Mouse (Mus musculus) yolk sac, embryonic 10.5 days (tissue): ENCODE data around the gene Cnot11.

Source experiments
- DNase-seq: peaks from one replicate; pipeline ENCODE4 v3.0.0-alpha.2; 2017; ENCODE audit warnings: low spot score

The Cnot11 gene

DNA sequence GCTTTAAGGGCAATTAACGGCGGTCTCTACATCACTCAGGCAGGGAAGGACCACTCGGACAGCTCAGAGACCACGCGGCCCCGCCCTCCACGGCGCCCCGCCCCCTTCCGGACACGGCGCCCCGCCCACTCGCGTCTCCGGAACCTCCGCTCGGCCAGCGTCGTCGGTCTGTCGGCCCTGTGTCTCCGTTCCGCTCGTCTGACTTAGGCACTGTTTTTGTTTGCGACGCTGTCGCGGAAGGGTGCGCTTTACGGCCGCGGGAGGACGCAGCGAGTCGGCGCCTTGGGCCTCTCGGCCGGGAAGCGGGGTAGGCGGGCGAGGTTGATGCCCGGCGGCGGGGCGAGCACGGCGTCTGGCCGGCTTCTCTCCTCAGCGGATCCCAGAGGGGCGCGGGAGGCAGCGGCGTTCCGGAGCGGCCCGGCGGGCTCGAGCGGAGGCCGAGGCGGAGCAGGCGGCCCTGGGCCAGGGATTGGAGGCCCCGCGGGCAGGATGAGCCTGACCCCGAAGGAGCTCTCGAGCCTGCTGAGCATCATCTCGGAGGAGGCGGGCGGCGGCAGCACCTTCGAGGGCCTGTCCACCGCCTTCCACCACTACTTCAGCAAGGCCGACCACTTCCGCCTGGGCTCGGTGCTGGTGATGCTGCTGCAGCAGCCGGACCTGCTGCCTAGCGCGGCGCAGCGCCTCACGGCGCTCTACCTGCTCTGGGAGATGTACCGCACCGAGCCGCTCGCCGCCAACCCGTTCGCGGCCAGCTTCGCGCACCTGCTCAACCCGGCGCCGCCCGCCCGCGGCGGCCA is 921 bp downstream of the Cnot11 start:
- DNase-seq: peak; percentile 98

DNA sequence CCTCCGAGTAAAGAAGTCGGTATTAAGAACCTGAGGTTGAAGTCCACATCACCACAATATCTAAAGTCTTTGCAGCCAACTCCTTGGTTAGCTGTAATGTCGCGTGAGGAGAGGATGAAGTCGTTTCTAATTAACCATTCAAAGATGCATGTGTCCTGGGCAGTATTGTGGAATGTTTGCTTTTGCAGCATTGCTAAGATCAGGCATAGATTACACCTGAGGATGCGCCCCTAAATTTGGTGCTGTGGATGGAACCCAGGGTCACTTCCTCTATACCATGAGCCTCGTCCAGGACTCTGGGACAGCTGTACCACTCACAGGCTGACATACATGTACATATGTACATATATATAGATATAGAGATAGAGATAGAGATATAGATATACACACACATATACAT is 1.9 kb downstream of the Cnot11 start:
- DNase-seq: no peak

DNA sequence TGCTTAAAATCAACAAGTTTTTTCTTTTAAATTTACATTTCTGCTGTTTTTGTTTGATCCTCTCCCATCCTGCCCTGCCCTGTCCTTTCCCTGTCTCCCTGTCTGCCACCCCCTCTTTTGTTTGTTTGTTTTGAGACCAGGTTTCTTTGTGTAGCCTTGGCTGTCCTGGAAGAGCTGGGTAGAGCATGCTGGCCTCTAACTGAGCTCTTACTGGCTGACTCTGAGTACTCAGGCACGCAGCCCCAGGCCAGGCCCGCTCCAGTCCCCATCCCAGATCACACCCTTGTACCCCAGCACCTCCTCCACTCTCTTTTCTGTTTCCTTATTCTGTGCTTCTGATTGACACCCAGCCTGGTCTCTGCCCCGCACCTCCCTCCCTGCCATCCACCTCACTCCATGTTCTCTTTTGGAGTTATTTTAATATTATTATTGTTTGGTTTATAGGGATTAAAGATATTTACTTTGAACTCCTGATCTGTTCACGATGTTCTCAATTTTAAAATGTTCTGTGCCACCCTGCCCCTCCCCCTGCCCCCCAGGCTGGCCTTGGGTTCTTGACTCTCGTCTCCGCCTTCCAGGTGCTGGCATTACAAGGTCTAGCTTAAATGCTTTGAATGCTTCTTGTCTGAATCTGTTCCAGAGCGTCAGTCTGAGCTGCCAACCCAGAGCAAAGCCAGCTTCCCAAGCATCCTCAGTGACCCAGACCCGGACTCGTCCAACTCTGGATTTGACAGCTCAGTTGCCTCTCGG is 3.0 kb downstream of the Cnot11 start:
- DNase-seq: no peak

DNA sequence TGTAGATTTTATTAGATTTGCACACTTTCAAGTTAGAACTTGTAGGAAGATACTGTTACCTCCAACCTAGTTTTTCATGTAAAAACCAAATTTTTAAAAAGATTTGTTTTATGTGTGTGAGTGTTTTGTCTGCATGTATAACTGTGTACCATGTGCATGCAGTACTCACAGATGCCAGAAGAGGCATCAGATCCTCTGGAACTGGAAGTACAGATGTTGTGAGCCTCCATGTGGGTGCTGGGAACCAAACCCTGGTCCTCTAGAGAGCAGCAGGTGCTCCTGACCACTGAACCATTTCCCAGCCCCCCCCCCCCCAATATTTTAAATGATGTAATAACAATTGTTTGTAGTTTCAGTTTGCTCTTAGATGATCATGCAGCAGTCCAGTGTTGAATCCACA is 5.8 kb downstream of the Cnot11 start:
- no peak for DNase-seq

DNA sequence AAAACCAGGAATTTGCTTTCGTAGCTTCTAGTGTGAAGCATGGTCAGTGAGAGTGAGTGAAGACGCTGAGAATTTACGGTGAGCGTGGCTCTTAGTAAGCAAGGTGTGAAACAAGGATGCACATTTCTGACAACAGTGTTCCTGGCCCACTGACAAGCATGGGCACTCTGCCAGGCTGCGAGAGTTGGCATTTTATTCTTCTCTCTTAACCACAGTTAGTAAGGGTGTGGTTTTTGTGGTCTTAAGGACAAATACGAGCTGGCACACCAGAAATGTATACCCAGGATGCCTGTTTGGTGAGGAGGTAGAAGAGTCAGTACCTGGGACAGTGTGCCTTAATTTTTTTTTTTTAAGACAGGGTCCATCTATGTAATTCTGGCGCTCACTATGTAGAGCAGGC is 10.8 kb downstream of the Cnot11 start:
- DNase-seq: no peak

DNA sequence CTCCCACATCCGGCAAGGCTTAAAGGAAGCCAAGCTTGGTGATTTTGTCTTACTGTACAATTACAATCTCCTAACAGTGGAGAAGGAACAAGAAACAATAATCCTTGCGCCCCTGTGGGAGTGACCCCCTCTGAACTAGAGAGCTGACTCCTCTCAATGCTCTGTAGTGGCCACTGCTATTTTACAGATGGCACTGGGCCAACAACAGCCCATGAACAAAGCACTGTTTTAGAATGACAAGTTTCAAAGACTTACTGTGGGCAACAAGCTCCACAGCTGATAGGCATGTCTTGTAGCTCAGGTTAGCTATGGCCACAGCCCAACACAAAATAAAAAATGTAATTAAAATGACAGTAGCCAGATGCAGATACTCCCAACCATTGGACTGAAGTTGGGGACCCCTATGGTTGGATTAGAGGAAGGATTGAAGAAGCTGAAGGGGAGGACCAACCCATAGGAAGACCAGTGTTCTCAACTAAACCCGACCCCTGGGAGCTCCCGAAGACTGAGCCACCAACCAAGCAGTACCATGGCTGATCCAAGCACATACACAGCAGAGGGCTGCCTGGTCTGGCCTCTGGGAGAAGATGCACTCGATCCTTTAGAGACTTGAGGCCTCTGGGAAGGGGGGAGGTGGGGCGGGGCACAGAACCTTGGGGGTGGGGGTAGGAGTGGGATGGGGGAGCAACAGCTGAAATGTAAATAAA is 11.5 kb downstream of the Cnot11 start:
- no peak for DNase-seq

DNA sequence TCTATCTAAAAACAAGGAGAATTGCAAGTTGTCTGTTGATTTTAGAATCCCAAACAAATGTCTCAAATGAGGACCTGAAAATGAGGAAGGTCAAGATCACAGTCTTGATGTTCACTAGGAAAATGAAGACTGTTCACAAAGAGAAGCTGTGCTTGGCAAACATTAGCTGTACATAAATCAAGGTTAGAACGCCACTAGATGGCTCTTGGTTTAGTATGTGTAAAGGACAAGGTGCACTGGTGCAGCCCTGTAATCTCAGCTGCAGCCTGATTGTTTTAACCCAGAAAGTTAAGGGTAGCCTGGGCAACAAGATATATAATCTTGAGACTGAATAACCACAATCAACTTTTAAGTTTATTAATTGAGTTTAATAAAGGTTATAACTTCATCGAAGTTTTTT is 12.4 kb downstream of the Cnot11 start:
- DNase-seq: no peak

DNA sequence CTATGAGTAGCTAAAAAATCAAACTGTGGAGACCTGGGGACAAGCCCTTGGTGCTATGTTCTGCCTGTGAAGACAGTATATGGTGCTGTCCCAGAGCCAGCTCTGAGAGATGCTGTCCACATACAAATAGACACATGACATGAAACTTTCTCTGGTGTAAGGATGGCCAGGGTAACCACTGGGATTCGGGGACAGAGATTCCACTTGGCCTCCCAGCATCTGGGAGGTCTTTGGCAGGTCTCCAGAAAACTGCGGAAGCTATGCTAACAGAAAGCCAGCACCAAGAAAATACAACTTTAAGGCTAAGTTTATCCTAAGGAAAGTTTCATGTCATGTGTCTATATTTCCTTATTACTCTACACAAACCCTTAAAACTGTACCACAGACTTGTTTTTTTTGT is 15.0 kb downstream of the Cnot11 start:
- no peak for DNase-seq

DNA sequence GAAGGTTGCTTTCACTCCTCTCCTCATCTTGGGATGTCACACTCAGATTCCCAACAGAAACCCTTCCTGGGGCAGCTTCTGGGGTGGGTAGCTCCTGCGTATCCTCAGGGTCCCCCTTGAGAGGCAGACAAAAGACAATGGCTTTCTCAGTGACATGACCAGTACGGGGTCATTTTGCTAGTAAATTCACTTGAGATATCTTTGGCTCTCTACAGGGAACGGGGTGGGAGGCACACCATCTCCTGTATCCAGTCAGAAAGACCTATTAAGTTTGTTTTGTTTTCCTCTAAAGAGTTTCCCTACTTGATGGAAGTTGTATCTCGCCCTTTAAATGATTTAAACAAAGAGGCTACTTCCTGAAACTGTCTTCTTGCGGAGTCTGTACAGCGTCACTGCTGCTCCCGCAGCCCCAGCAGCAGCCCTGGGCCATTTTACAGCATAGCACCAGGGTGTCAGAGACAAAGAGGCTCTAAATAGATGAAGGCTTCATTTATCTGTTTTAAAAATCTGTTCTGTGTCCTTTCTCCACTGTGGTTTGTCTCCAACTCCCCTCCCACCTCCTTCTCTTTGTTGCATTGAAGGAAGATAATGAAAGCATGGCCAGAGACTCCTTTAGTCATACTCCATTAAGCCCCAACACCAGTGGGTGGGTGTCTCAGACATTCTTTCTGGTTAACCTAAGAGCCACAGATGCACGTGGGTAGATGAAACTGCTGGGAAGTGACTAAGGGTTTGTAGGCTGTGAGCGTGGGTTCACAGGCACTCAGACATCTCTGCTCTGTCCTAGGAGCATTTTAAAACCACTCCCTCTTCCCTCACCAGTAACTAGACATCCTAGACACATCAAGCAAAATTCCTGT is 21.0 kb downstream of the Cnot11 start:
- DNase-seq: no peak

DNA sequence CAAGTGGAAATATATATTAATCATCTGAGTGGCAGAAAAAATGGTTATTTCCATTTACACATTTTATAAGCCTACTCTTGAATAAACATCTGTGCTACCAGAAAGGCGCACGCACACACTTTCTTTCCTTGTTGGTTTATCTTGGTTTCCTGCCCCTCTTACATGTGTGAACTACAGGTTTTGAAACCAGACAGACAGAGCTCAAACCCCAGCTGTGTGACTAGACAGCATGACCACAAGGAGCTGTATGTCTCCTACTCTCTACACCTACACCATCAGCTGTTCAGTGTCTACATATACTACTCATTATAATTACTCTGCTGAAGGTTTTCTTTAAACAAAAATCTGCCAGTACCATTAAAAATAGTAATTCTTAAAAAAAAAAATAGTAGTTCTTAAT is 24.2 kb downstream of the Cnot11 start:
- no peak for DNase-seq

DNA sequence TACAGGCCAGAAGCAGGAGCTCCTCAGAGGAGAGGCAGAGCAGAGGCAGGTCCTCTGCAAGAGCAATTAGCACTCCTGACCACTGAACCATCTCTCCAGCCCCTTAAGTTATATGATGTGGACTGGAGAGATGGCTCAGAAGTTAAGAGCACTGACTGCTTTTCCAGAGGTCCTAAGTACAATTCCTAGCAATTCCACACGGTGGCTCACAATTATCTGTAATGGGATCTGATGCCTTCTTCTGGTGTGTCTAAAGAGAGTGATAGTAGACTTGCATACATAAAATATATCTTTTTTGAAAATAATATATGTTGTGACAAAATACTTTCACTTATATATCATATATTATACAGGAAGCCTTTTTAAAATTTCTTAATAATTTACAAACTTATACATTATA is 27.1 kb downstream of the Cnot11 start:
- no peak for DNase-seq

DNA sequence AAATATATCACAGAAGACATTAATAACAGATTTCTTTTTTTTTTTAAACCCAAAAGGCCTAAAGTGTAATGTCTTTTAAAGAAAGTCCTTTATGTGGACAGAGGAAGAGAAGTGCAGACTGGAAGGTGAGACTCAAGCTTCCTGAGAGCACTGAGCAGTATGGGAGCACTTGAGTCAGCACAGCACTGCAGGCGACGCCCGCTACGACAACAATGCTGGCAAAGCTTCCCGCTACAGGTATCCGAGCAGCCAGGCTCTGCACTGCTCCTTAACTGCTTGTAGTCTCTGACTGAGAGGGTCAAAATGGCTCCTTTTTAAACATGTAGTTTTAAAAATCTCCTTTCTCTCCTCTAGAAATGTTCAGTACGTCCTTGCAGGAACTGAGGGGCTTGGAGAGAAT is 28.4 kb downstream of the Cnot11 start:
- DNase-seq: no peak

DNA sequence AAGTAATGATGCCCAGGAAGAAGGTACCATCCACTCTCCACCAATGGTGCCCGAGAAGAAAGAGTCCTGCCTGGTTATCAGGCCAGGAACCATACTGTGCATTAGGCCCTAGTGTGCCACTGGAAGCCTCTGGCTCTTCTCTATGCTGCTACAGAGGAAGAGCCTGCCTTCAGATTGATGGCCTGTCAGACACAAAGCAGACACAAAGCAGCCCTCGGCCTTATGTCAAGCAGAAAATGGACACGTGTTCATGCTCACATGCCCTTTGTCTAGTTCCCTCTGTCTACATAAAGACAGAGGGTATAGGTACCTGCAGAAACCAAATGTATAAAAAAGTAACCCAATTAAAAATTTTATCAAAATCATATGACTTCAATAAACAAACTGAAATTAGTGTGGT is 29.8 kb downstream of the Cnot11 start:
- no peak for DNase-seq

DNA sequence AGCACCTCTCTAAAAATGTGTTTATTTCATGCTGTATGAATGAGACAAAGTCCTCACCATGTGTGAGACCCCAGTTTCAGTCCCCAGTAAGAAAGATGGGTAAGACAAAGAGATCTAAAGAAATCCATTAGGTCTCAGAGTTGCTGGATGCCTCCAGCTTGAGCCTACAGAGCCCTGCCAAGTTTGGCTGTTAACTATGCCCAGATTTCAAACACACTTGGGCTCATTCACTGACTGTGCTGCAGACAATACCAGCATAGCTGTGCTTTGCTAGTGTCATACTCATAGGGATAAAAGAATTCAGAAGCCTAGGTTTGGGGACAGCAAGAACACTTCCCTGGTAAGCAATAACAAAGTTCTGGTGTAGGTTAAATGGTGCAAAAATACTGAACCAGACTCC is 33.3 kb downstream of the Cnot11 start:
- no peak for DNase-seq

DNA sequence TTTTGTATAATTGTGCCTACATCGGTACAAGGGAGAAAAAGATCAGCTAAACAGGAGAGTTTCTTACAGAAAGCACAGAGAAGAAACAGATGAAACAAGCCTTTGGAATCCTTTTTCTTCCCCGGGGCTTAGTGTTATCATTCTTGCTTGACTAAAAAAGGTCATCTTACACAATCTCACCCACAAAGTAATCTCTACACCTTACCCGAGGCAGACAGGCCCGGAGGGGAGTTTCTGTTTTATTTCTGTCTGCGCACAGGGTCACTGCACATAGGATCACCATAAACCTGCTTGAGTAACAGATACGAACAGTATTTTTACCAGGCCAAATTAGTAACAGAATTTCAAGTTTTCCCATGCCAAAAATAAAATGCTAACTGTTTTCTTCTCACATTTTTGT is 36.9 kb downstream of the Cnot11 start:
- DNase-seq: no peak

DNA sequence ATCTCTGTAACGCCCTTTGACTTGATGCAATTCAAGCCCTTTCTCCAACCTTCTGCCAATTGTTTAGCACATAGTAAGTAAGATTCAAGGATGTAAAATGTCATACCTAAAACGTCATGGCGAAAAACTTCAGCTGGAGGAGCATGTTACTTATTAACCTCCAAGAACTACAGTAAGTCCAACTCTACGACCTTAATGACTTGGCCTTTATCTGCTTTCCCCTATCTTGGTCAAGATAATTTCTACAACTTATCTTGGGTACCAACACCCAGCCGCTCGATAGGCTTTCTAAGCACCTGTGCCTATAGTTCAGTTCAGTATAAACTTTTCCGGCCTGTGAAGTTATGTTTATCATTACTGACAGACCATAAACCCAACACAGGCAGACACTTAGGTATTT is 39.1 kb downstream of the Cnot11 start:
- DNase-seq: no peak

DNA sequence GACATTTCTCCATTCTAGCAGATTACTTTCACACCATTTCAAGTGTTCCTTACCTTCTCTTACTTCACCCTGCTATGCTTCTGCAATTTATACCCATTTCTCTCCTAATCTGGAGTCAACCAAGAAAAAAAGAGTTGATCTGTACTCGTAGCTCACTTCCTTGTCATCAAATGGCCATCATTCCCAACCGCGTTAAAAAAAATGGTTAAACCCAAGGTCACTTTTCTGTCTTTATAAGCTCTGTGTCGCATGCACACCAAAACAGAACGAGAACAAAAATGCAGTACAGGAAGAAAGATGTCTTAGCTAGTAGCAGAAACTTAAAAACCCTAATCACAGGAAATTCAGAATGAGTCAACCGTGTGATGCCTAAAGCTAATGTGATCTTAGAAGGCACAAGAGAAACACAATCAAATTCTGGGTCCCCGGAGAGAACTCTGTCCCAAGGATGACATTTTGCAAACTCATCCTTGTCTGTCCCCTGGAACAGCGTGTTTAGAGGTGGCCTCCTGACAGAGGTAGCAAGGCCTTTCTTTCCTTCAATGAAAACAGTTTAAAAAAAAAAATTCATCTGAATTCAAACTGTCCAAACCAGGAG is 41.1 kb downstream of the Cnot11 start:
- no peak for DNase-seq

DNA sequence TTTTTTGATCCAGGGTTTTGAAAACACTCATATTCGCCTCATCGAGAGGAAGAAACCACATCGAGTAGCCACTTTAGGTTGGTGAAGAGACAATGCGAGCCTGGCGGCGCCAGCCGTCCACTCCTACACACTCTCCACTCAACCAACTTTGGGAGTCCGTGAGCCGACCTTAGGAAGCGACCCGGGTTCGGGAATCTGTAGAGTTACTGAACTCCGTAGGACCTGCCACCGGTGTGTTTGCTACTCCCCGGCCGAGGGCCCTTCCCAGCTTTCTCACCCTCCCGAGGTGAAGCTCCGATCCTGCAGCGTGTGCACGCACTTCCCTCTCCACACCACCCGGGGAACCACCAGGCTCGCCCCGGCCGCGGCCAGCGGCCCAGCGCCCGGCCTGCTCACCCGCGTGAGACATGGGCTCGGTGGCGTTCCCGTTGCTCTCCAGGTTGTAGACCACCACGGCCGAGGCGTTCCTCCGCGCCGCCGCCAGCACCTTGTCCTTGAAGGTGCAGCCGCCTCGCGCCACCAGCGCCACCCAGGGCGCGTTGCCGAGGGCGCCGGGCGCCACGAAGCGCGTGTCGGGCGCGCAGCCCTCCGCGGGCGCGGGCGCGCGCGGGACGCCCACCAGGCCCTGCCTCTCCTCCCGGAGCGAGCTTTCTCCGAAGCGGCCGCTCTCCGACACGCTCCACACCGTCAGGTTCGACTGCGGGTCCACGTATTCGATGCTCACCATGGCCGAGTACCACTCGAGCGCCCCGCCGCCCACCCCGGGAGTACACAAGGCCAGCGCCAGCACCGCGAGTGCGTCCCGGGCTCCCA is 41.8 kb downstream of the Cnot11 start:
- DNase-seq: peak; percentile 62

DNA sequence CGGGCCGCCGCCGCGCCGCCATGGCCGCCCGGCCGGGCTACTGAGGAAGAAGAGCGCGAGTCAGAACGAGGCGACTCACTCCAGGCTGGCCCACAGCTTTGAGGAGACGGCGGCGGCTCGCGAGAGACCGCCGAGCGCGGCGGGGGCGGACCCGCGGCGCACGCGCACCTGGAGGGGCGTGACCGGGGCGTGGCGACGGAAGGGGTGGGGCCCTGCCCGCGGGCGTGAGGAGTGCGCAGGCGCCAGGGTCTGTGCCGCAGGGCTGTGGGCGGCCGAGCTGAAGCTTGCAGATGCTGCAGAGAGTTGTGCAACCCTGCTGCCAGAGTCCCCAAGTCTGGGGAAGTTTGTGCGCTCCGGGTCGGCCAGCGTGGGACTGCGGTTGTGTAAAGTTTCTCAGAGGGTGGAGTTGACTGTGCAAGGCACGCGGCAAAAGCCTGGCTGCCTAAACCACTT is 42.5 kb downstream of the Cnot11 start, which contains the start of gene Rnf149:
Gene Rnf149 (minus strand): TSS at position 153 of the 453 bp plus-strand sequence.
- DNase-seq: peak; percentile 94

DNA sequence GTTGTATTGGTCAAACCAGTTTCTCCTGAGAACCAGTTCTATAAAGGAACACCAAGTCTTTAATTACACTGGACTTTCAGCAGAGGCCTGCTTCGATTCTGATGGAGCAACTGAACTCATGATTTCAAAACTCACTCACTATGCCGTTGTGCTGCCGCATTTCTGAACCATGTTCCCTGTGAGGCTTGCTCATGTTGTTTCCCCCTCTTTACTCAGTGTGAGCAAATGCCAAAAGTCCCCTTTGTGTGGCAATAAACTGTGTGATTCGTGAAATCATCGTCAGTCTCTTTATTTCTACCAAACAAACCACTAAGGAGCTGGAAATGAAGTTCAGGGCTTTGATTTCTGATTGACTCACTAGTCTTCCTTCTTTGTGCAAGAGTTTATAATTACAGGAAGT is 43.7 kb downstream of the Cnot11 start:
- DNase-seq: no peak

DNA sequence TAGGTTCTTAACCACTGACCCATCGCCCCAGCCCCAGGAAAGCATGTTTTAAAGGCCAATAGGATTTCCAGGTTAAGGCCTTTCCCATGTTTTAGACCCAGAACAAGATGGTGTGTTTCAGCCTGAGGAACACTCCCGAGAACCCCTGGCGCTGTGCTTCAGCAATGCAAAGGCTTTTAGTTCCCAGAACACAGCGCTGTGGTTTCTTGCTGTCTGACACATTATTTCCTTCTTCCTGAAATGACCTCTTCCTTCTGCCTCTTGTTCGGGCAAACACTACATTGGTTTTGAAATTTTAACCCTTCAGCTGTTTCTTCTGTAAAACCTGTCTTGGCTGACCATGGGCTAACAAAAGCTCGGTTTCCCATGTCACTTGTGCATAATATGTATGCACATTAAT is 44.3 kb downstream of the Cnot11 start:
- DNase-seq: no peak
